Mouse (Mus musculus) kidney, adult 11 months (tissue): ENCODE results near the gene Apc2.
"Not testable (repeated sequence)": the region's sequence is repeated elsewhere in the genome, so short reads cannot be mapped to it uniquely, and the experiment has no call there.

Experiments used
- DNase-seq: peaks from one replicate; pipeline ENCODE4 v3.0.0; 2022

Gene Apc2

DNA sequence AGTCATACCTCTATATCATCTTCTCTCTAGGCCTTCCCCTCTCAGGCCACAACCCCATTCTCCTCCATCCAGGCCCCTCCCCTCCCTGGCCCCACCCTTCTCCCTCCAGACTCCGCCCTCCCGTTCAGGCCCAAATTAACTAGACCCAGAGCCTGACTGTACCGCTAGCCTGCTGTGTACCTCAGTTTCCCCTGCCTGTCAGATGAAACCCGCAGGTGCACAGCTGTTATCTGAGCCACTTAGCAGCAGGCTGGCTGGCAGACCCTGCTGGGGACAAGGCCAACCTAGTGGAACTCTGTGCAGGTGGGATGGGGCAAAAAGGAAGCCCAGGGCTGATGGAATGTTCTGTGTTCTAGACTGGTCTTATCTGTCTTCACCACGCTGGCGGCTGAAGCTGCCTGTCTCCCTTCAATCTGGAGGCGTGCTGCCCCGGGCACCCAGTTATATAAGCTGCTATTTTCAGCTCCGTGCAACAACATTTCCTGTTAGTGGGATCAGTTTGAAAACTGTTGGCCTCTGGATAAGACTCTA lies 48.4 kb downstream of the Apc2 start:
- DNase-seq: no peak

GRCm38 (mm10) chr10:80345122-80345521 lies 49.3 kb downstream of the Apc2 start:
- DNase-seq: no peak

- DNase-seq: not testable (repeated sequence)
These were observed 50.2 kb downstream of the Apc2 start for GRCm38 (mm10) chr10:80345929-80346328.

DNA sequence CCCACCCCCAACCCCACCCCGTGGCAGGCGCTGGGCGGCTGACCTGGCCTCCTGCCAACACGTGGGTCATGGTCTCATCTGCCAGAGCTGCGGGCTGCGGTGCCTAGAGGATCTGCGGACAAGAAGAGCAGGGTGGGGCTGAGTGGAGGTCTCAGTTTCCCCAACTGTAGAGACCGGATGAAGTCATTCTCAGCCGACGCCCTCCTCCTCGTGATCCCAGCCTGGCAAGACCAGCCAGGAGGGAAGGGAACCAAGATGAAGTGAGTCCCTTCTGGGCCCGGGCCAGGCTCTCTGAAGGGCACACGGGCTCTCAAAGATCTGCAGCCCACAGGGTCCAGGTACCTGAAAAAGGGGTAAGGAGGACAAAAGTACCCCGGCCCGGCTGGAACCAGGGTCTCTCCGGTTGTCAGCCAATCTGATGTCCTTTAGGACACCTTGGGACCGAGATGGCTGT lies 51.8 kb downstream of the Apc2 start:
- DNase-seq: no peak

- no peak for DNase-seq
These were observed 52.5 kb downstream of the Apc2 start, which contains the start of gene Adamtsl5 for GRCm38 (mm10) chr10:80348244-80348781. Adamtsl5 (minus strand) TSS chr10:80348412.

DNA sequence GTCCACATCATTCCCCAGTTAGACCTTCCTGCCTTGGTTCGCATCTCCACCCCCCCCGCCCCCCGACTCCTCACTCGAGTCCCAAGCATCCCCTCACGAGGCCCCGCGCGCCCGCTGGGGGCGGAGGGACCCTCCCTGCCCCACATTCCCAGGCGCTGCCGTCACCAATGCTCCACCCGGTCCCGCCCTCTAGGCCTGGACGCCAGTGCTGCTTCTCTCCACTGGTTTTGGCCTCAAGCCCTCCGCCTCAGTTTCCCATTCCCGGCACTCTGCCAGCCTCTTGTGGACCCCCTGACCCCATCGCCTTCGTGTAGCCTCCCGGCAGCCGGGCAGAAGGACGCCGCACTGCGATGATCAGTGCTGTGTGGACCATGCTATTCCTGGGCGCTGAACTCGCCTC lies 53.2 kb downstream of the Apc2 start:
- no peak for DNase-seq

- DNase-seq: peak; percentile 76
These were observed 54.5 kb downstream of the Apc2 start for GRCm38 (mm10) chr10:80350292-80350691.

- peak; percentile 70 for DNase-seq
These were observed 56.1 kb downstream of the Apc2 start for GRCm38 (mm10) chr10:80351896-80352295.

DNA sequence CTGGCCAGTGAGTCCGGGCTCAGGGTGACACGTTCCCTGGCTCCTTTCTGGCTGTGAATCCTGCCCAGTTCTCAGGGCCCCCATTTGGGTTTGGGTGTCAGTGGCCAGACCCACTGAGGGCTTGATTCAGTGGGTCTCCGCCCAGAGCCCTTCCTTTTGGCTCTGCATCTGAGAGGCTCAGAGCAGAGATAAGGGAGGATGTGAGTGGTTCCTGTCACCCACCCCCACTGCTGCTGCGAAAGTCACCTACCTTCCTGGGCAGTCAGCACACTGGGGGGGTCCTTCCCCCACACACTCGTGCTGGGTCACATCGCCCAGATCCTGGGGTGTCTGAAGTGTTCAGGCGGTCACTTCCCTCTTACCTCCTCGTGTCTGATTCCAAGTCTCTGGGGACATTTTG lies 57.0 kb downstream of the Apc2 start:
- no peak for DNase-seq

DNA sequence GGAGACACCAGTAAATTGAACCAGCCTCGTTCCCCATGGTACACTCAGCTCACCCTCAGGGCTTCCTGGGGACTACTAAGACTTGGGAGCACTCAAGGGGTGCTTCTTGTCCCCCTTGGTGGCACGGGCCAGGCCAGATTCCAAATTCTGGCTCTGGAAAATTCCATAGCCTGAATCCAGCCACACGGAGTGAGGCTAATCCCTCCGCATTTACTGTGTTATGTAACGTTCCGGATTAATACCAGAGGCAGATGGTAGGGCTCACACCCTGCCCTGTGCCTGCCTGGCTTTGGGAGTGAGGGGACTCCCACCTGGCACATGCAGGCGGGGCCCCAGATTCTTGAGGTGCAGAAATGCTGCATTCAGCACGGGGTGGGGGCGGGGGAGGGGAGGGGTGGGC lies 59.7 kb downstream of the Apc2 start:
- DNase-seq: no peak

DNA sequence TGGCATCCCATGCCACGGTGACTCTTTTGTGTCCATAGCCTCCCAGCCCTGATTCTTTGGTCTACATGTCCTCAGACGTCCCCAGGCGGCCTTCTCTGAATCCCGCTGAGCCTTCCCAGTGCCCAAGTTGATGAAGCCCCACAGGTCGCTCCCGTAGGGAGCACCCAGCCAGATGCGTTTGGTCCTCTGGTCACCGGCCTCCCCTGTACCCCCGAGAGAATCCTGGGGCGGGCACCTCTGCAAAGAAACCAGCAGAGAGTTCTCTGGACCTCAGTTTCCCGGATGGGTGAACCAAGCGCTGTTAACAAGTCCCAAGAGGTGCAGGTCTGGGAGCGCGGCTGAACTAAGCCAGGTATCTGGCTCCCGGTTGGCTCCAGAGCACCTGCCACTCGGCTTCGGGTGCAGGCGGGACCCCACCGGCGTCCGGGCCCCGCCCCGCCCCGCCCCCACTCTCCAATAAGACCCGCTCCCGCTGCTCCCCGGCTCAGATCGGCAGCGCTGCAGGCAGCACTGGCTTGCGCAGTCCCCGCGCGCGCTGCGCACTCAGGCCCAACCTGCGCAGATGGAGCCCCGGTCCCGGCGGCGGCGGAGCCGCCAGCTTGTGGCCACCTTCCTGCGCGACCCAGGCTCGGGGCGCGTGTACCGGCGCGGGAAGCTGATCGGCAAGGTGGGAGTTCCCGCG lies 60.4 kb downstream of the Apc2 start, which contains the start of gene Plk5:
Gene Plk5 (plus strand): TSS at position 459 of the 682 bp plus-strand sequence.
- DNase-seq: no peak

- no peak for DNase-seq
These were observed 61.0 kb downstream of the Apc2 start for GRCm38 (mm10) chr10:80356737-80357136.

DNA sequence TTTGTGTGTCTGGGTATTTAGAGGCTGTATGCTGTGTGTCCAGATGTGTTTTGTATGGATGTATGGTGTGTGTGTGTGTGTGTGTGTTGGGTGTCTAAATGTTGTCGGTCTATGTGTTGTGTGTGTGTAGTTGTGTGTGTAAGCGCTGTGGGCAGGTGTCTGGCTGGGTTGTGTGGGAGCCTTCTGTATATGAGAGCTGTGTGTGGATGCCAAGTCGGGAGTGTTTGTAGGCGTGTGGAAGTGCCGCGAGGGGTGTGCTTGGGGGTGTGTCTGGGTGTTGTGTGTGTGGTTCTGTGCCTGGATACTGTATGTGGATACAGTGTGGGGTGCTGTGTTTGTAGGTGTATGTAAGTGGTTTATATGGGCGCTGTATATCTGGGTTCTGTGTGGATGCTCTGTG lies 61.6 kb downstream of the Apc2 start:
- DNase-seq: no peak

GRCm38 (mm10) chr10:80357994-80358639 lies 62.3 kb downstream of the Apc2 start:
- peak; percentile 50 for DNase-seq

DNA sequence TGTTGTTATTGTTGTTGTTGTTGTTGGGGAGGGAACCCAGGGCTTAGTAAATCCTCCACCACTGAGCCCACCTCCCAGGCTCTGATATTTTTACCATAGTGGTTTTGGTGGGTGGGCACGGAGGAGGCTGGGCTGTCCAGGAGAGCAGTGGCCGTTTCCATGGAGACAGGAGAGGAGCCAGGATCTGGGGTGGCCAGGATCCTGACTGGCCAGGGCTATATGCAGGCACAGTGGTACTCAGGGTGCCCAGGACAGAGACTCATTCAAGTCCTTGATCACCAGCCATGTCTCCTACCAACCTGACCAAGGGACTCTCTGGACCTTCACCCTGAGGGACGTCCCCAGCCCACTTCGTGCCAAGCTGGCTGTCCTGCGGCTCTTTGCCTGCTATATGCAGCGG lies 68.0 kb downstream of the Apc2 start:
- no peak for DNase-seq

DNA sequence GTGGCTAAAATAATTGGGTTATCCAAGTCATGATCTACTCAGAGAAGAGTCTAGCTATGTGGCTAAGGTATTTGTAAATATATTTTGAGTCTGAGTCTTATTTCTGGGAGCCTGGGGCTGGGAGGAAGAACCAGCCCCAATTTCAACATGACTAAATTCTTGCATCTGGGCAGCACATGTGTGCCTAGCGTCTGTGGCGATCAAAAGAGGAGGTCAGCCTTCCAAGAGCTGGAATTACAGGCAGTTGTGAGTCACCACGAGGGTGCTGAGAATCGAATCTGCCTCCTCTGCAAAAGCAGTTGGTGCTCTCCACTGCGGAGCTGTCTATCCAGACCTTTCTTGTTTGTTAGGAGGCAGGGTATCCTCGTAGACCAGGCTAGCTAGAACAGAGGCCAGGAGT lies 70.0 kb downstream of the Apc2 start:
- no peak for DNase-seq
